Mouse (Mus musculus) embryo, embryonic 11.5 days (tissue): ENCODE measurements around the gene Git2.

ENCODE experiments used
- DNase-seq: peaks from one replicate; pipeline ENCODE4 v3.0.0-alpha.2; 2012; ENCODE audit warnings: low read depth, low spot score

Gene Git2

DNA sequence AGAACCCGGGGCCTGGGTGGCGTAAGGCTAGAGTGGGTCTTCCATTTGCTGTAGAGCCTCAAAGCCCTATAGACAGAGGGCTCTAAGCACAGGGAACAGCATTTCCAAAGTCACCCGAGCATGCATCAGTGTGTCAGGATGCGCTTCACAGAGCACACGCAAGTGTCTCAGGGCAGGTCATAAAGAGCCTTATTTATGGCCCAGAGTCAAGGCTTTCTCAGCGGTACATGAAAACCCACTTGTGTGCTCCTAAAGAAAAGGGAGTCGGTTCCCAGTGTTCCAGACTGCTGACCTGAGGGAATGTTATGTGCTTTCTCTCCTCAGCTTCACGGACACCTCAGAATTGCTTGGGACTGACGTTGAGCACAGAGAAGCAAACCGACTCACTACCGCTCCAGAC, 54.5 kb downstream of the Git2 start:
- no peak for DNase-seq

DNA sequence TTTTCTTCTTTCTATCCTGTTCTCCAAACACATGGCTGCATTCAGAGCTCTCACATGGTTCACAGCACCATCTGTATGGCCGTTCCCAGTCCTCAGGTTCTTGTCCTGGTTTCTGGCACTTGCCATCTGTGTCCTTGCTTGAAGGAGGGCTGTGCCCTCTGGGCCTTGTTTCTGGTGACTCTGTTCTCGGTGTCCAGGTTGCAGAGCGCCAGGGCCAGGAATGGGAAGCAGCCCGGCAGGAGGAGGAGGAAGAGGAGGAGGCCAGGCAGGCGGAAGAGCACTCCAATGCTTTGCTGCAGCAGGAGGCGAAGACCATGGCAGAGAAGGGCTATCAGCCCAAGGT, 55.4 kb downstream of the Git2 start:
- DNase-seq: no peak

DNA sequence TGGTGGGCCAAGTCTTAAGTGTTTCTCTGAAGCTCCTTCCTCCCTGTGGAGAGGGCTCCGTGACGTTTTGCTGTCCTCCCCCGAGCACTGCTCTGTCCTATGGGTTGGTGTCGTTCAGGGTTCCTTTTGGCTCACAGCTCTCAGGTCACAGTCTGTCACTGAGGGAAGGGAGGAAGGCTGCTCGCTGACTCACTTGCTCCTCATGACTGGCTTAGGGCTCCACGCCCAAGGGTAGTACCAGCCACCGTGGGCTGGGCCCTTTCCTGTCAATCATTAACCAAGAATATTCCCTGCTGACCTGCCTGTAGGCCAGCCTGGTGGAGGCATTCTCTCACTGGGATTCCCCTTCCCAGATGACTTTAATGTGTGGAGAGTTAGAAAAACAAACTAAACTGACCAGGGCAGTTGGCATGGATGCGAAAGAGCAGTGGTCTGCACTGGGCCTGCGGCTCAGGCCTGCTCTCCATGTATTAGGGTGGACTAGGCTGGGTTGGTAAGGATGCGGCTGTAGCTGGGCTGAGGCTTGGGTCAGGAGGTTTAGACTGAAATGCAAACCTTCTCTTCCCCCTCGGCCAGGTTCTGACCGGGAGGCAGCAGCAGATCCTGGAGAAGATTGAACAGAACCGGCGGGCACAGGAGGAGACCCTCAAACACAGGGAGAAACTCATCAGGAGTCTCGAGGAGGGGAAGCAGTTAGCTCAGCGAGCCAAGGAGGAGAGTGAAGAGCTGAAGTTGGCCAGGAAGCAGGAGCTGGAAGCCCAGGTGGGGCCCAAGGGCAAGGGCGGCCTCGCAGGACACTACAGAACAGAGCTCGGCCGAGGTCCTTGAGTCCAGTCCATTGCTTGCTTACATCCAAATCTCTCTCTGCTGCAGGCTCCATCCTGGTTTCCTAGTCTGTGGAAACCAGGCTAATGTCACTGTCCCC, 56.1 kb downstream of the Git2 start:
- no peak for DNase-seq

DNA sequence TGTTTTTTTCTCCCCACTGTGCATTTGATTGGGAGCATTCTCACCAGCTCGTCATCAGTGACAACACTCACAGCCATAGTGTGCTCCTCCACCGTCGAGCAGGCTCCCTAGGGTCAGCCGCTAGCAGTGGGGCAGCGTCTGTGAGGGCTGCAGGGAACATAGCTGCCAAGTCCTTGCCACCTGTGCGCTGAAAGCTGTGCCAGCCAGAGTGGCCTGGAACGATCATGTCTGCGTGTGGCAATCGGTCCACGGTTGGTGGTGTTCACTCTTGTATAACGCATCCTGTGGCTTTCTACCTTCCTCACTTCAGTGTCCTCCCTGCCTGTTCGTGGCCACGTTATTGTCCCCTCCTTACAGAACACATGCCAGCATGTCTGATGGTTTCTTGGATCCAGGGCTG, 56.8 kb downstream of the Git2 start:
- no peak for DNase-seq

DNA sequence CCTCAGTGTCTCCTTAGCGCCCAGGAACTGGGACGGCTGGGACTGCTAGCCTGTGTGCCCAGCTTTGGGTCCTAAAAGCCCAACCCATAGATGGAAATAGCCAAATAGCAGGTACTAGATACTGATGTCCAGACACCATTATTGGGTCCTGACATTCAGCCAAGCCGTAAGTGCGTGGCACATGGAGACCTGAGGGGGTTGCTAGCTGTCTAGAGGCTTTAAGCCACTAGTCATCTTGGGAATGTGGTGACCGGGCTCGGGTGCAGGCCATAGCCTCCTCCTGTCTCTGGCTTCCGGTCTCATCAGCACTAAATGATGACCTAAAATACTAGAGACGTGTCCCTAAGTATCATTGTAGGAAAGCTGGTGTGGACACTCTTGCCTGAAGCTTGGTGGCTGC, 57.4 kb downstream of the Git2 start:
- DNase-seq: no peak

DNA sequence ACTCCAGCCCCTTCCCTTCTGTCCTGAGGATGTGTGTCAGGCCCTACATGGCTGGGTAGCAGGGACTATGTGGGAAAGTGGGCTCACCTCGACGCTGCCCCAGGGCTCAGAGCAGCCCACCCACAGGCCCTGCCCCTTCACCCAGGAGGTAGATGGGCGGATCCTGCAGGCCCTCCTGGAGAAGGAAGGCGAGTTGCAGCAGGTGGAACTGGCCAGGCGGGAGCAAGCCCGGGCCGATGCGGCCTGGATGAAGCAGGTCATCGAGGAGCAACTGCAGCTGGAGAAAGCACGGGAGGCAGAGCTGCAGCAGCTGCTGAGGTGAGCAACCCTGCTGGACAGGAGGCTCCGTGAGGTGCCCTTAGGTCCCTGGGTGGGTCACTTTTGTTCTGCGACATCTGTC, 58.0 kb downstream of the Git2 start:
- DNase-seq: no peak

DNA sequence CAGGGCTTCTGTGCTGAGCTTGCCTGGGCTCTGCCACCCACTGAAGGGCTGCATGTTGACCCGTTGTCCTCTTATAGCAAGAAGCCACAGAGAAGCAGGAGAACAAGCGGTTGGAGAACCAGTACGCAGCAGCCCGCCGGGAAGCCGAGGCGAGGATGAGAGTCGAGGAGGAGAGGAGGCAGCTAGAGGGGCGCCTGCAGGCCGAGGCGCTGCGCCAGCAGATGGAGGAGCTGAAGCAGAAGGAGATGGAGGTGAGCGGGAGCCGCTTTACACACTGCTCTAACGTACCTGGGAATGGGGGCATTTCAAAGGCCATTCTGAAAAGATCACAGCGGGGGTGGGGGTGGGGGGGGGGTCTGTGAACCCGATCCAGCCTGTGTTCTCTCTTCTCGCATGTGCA, 60.8 kb downstream of the Git2 start:
- no peak for DNase-seq

DNA sequence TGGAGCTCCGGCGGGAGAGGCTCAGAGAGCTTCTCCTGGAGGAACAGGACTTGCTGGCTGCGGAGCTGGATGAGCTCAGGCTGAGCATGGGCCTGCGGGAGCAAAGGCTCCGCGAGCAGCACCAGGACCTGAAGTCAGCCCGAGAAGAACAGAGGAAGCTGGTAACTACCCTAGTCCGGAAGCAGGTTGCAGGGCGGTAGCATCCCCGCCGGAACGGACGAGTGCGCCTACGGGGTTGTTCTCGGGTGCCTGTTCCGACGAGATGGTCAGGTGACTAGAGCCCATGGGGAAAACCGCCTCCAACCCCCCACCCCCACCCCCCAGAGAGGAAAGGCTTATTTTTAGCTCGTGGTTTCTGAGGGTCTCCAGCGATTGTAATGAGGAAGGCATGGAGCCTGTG, 66.0 kb downstream of the Git2 start:
- no peak for DNase-seq

DNA sequence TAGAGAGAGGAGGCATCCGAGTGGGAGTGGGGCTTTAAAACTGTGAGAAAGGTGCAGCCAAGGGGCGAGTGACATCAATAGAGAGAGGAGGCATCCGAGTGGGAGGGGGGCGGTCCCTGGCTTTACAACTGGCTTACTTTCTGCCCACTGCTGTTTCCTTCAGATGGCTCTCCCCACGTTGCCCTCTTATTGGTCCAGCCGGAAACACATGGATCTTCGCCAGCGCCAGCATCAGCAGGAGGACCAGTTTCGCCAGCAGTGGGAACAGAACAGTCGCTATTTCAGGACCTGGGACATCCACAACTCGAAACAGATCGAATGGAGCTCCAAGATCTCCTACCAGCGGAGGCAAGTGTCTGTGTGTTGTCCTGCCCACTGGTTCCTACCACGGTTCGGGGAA, 66.8 kb downstream of the Git2 start:
- DNase-seq: no peak

DNA sequence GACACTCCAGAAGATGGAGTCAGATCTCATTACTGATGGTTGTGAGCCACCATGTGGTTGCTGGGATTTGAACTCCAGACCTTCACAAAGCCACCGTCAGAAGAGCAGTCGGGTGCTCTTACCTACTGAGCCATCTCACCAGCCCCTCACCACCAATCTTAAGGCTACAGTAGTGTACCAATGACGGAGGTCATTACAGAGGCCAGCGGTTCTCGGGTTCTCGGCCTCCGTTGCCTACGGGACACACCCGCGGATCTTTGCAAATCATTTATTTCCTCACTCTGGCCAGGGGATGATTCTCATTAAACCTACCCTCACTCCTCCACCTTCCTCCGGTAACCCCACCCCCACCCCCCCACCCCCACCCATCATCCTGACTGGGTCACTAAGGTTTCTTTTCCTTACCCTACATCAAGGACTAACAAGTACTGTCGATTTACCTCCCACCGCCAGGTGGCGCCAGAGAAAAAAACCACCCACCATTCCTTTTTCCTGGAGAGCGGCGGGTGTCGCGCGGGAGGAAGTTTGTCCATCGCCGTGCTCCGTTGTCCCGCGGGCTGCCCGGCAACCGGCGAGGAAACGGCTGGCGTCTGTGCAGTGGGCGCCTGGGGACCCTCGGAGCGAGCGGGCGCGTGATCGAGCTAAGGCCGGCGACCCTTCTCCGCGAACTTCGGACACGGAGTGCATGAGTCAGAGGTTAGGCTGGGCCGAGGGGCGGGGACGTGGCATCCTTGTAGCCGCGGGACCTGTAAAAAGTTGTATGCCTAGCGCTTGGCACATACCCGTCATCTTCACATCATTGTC, 67.8 kb downstream of the Git2 start, which contains the start of gene Tchp:
Gene Tchp, plus strand, starts transcription at position 496 of the 804 bp plus-strand sequence.
- DNase-seq: peak; percentile 93

DNA sequence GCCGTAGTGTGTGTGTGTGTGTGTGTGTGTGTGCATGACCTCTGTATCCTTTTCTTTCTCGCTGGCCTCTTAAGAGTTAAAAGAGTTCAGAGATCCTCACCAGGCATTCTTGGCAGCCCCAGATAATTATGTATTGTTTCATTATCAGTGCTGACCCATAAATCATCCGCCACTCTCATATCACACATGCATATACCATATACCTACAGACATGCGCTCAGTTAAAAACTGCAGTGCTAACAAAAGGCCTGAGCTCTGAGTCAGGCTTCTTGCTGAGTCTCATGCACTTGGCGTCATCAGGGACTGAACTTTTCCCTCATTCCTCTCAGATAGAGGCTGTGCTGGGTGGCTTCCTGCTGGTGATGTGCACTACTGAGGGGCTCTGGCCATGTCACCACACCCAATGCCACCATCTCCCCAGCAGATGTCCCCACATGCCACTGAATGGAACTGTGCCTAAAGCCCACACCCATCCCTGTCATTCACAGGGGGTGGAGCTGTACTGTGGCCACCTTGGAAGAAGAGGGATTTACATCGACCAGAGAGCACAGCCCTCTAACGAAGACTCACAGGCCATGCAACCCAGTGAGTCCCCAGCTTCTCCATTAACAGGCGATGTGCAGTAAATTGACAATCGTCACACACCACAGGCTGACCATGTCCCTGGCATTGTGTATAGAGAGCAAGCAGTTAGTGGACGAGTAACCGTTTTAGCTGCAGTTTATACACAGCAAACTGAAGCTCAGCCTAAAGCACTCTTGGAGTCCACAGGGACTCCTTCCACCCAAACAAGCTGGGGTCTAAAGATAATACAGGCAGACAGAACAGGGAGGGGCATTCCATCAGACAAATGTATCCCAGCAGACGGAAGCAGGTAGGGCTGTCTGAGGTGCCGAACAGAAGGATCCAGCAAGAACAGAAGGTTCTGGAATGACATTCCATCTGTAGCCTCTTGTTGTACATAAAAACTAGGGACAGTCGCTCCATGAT, 72.6 kb downstream of the Git2 start:
- no peak for DNase-seq

DNA sequence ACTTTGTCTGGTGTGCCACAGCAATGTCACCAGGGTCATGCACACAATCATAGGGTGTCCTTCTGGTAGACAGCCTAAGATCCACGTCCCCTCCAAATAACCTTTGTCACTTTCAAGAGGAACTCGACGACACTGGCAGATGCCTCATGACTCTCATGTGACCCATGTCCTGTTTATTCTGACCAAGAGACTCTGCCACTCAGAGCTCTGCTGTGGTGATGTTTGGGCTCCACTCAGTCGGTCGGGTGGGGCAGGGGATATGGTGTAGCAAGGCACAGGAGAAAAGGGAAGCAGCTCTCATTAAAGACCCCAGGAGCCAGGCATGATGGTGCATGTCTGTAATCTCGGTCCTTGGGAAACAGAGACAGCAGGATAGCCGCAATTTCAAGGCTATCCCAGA, 76.3 kb downstream of the Git2 start:
- no peak for DNase-seq

DNA sequence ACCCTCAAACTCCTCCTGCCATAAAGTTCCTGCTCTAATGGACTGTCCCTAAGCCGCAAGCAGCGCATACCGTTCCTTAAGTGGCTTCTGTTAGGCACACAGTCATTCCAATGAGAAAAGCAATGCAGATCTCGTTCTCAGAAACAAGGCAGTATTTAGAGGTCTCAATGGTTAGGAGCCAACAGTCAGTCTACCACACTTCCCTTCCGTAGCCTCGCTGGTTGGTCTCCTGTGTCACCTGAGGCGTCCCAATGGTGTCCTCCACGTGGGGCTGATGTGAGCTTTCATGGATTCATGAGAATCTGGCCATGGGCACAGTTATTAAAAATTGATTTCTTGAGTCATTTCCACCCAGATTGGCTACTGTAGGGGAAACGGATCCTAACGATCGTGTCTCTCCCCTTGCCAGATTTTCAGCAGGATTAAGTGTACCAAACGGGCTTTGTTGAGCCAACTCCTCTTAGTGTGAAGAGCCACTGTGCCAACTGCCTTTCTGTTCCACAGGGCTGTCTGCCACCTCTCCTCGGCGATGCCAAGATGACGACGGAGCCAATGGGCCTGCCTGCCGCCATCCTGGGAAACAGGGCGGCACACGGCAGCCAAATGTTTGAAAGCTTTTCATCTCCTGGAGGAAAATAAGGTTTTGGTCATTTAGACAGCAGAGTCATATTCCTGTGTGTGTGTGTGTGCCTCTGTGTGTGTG, 77.1 kb downstream of the Git2 start:
- DNase-seq: no peak

DNA sequence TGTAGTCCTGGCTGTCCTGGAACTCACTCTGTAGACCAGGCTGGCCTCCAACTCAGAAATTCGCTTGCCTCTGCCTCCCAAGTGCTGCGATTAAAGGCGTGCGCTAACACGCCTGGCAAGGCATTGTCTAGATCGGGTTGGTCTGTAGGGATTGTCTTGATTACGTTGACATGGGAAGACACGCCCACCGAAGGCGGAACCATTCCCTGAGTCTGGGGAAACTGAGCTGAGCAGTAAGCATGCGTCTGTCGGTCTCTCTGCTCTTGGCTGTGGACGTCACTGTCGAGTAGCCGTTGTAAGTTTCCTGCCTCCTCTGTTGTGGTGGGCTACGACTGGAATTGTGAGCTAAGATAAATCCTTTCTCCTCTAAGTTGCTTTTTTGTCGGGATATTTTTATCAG, 78.4 kb downstream of the Git2 start:
- no peak for DNase-seq

DNA sequence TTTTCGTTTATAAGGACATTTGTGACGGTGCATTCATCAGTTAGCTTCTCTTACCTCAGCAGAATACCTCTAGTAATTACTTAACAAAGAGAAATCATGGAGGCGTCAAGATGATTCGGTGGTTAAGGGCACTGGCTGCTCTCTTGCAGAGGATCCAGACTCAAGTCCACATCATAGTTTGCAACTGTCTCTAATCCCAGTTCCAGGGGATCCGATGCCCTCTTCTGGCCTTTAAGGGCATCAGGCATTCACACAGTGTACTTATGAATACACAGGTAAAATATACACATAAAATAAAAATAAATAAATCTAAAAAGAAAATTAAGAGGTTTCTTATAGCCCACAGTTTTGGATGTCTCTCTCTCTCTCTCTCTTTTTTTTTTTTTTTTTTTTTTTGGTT, 79.5 kb downstream of the Git2 start:
- DNase-seq: no peak

DNA sequence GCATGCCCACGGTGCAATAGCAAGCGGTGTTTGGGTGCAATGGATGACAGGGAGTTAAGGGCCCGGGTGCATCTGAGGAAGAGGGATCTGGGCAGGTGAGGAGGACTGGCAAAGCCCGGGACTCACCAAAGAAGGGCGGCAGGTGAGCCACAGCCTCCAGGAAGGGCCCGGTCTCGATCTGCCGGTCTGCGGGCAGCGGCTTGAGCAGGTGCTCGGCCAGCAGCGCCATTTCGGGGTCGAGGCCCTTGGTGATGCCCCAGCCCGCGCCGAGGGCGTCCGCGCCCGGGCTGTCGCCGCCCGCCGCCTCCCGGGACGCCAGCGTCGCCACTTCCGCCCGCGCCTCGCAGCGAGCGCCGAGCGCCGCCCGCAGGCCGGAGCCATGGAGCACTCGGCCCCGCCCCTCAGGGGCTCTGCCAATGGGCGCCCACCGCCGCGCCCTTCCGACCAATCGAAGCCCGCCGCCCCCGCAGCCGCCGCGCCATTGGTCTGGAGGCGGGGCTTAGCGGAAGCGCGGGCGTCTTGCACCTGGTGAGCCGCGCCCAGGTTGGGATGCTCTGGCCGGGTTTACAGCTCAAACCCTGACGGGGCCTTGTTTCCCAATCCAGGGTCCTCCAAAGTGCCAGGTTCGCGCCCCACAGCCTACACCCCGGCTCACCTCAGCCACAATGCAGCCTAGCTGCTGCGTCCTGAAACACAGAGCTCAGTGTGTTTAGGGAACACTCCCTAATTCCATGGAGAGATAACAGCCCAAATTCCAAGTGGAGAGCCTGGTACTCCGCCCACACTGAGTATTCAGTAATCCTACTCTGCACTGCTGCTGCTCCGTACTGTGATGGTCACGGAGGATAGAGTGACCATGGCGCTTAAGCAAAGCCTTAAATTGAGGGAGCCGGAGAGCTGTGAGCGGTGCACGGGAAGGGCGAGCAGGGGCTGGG, 84.4 kb downstream of the Git2 start, which contains the start of gene Gltp:
Gene Gltp, minus strand, starts transcription at position 352 of the 935 bp plus-strand sequence.
- DNase-seq: peak; percentile 84

DNA sequence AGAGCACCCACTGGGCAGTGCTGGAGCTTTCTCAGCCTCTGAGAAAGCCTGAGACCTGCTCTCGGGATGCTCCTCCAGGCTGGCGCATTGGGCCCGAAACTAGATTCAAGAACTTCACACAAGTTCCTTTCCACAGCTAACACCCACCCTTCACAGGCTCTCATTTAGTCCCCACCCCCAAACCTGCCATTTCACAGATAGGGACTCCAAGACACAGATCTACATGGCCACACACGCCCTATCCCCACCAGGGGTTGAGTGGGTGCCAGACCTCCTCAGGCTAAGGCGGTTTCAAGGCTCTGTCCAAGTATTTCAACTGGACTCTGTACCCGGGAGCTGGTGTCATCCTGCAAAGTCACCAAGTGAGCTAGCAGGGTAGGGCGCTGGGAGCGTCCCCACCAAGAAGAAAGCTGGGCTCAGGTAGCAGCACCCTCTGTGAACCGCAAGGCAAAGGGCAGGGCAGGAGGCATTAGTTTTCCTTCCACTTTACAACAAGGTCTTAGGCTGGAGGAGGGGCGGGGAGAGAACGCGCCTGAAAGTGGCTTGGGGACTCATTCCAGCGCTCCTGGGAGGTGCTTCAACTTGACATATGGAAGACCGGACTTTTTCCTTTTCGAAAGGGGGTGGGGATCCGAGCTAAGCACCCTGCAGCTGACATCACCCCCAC, 85.5 kb downstream of the Git2 start:
- no peak for DNase-seq

DNA sequence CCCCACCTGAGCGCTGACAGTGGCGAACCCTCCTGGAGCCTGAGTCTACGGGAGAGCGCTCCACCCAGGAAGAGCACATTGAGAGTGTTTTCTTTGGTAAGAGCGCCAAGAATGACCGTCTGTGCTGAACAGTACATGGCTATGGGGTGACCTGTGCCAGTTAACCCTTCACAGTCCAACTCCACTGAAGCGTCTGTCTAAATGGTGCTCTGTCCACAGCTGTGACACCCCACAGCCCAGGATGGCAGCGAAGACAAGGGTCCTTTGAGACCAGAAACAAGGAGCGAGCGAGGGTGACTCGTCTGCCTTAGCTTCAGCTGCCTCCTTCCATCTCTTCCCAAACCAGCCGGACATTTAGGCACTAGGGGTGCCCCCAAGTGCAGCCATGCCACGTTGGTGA, 86.6 kb downstream of the Git2 start:
- no peak for DNase-seq

DNA sequence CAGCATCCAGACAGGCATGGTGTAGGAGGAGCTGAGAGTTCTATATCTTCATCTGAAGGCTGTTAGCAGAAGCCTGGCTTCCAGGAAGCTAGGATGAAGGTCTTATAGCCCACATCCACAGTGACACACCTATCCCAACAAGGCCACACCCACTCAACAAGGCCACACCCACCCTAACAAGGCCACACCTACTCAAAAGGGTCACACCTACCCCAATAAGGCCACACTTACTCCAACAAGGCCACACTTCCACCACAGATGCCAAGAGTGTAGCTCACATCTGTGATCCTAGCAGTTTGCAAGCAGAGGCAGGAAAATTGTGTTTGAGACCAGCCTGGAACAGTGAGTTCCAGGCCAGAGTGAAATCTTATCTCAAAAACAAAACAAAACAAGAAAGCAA, 87.4 kb downstream of the Git2 start:
- DNase-seq: no peak
